Mouse (Mus musculus) adrenal gland, postnatal 36 days (tissue): ENCODE results near the gene Vcl. TPM values are rescaled to one million over a fixed set of nuclear protein-coding genes. Genes with fewer than 3 reads are reported as not detected.

Experiments used
- DNase-seq, 2 experiments: peaks; one replicate each; pipeline ENCODE4 v3.0.0; 2021; ENCODE audit warnings: mixed read lengths in 1 of 2
- total RNA-seq, 2 experiments: library from RNA; stranded (reverse); gene quantifications; 2 replicates each; pipeline ENCODE4 v1.2.3; 2021

Vcl gene
- total RNA-seq, 2 experiments from 2014 or later, result 85.0 to 147 TPM

DNA sequence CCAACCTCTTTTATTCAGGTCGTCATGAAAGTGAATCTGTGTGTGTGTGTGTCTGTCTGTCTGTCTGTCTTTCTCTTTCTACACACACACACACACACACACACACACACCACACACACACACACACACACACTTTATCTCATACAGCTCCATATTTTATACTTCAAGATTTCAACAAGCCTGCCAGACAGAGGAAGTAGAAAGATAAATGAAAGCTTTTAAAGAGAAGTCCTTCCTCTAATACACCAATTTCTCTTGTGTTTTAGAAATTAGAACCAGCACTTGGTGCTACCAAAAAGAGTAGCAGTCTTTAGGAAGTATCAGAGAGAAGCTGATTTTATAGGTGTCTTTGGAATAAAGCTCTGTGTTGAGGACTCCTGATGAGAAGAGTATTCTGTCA is 9.7 kb downstream of the Vcl start:
- no peak for DNase-seq

DNA sequence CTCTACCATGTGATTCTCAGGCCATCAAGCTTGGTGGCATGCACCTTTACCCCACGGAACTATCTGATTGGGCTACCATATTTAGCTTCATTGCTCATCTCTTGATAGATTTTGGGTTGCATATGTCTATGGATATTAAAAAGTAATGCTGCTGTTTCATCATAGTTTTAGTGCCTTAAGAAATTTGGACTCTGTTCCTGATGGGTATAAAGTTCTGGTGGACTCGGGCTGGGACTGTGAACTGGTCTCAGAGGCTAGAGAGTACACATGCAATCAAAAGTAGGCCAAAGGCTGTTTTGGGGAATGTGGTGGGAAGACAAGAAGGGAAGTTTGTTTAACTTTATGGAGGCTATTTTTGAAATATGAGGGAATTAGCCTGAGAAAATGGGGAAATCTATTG is 16.1 kb downstream of the Vcl start:
- DNase-seq, result no peak

DNA sequence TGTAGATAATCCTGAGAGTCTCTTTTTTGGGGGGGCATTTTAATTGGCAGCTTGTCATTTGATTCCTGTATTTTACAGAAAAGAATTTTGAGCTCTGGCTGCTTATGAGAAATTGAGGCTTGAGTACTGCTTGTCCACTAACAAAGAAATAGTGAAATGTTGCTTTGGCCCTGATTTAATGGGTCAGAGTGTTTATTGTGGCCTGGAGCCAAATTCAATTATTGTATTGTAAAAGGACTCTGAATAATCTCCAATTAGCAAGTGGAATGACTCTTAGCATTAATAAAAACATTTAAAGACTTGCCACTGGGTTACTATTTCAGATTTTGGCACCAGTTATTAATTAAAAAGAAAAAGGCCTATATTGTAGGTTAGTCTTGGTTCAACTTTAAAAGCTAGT is 26.8 kb downstream of the Vcl start:
- no peak for DNase-seq

DNA sequence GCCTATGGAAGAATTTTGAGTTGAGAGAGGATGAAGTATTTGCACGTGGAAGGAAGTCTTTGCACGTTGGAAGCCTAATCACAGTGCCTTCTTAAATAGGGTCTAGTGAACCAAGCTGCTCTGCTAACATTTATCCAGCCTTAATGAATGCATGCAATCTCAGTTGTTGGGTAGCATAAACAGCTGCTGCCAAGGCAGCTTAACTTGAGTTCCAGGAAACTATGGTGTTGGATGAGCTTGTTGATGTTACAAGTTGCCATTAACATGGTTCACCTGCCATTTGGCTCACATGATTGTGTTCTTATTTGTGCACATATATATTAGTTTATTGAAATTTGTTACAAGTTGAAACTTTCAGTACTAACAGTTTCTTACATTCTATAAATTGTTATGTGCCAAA is 29.8 kb downstream of the Vcl start:
- no peak for DNase-seq

DNA sequence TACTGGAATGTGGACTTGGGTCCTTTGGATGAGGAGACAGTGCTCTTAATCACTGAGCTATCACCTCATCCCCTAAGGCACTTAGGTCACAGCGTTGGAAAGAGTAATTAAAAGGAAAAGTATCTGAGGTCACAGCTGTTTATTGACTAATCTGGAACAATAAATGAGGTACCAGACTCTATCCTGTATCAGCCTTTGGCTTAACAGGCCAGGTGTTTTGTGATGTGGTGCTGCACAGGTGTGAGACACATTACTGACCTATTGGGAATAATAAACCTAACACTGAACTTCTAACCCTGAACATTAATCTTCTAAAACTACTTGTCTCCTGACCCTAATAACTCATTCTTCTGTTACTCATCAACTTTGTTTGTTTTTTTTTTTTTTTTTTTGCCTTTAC is 33.3 kb downstream of the Vcl start:
- no peak for DNase-seq

- no peak for DNase-seq
These were observed 33.7 kb downstream of the Vcl start for GRCm38 (mm10) chr14:20962906-20963305.

GRCm38 (mm10) chr14:20963863-20964262 is 34.7 kb downstream of the Vcl start:
- no peak for DNase-seq

GRCm38 (mm10) chr14:20964285-20964684 is 35.1 kb downstream of the Vcl start:
- DNase-seq, result no peak

GRCm38 (mm10) chr14:20966959-20967670 is 37.9 kb downstream of the Vcl start:
- no peak for DNase-seq

GRCm38 (mm10) chr14:20969066-20969465 is 39.9 kb downstream of the Vcl start:
- no peak for DNase-seq

DNA sequence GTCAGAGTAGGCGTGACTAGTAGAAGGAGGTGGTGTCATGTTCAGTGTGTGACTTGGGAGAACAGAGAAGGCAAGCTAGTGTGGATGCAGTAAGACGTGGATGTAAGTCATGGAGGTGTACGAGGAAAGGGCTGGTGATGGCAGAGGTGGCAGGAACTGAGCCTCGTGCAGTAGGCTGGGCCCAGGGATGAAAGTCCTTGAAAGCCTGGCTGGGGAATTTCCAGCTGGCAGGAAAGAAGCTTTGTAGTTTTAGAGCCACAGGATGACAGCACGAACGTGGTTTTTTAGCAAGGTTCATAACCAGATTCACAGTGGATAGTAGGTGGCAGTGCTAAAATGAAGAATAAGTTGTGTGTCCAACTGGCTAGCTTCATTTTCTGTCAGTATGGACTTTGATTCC is 41.2 kb downstream of the Vcl start:
- peak; percentile 80 to 81 for DNase-seq

- DNase-seq, result no peak
These were observed 41.7 kb downstream of the Vcl start for GRCm38 (mm10) chr14:20970927-20971326.

DNA sequence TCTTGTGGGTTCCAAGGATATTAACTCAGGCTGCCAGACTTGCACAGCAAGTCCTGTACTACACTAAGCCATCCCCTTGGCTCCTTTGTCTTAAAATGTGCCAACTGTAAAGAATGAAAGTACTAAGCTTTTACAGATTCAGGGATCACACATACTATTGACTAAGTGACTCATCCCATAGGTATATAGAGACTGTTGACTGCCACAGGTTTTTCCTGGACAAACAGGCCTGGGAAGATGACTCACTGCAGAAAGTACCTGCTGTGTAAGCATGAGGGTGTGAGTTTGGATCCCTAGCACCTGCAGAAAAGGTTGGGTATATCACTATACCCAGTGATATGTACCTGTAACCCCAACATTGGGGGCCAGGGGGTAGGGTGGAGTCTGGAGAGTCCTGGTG is 44.6 kb downstream of the Vcl start:
- no peak for DNase-seq

- DNase-seq, result no peak
These were observed 47.5 kb downstream of the Vcl start for GRCm38 (mm10) chr14:20976741-20977140.

- DNase-seq, result peak; percentile 52 to 56
These were observed 48.5 kb downstream of the Vcl start for GRCm38 (mm10) chr14:20977726-20978125.

- DNase-seq, result peak; percentile 83 to 85
These were observed 54.6 kb downstream of the Vcl start for GRCm38 (mm10) chr14:20983832-20984231.

DNA sequence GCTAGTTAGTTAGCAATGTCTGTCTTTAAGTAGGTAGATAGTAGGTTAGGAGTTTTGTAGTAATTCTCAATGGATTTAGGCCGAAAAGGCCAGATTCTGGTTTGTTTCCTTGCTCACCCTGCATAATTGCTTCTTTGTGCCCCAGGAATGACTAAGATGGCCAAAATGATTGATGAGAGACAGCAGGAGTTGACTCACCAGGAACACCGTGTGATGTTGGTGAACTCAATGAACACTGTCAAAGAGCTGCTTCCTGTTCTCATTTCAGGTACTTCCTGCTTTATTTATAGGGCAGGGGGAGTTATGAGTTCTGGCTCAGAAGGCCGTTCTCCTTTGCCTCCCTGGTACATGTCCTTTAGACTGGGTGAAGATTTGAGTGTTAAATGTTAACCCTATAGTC is 56.3 kb downstream of the Vcl start:
- DNase-seq, result peak; percentile 32 to 37

- no peak for DNase-seq
These were observed 62.3 kb downstream of the Vcl start for GRCm38 (mm10) chr14:20991492-20991891.

DNA sequence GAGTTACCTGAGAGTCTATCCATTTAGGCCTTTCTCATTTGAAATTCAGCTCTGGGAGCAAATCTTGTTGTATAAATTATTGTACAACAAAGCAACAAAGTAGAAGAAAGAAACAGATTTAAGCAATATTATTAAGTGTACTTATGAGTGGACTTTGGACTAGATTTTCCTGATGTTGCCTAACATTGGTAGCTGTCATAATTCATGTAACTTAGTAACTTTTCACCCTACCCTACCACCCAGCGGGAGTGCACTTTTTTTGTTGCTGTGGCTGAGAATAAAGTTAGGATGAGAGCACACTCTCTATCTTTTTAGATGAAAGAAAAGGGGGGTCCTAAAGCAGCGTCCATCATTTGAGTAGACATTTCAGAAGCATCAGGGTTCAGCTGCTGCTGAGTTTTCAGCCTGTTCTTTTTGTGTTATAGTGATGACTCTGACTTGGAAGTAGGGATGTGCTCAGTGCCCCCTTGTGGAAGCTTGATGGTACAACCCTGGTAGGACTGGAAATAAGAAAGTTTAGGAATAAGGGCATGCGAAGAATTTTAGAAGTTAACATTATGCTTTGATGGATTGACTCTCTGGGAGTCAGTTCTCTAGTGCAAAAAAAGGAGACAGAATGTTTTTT is 64.0 kb downstream of the Vcl start:
- DNase-seq, result peak; percentile 53 to 66

DNA sequence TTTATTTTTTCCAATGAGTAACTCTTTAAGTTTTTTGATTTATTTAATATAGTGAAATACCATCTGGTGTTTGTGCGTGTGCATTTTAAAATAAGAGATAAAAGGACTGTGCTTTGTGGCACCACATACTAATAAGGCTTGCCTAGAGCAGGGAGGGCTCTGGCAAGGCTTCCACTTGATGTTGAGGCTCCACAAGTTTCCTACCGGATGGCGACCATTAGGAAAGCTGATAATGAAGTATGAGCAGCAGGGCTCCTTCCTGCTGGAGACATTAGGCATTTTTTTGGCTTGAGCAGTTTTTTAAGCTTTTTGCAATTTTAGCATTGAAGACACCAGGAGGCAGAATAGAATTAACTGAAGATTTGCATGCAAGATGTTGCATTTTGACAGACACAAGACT is 65.3 kb downstream of the Vcl start:
- no peak for DNase-seq

GRCm38 (mm10) chr14:20995497-20995896 is 66.3 kb downstream of the Vcl start:
- DNase-seq, result no peak

GRCm38 (mm10) chr14:20996361-20996760 is 67.2 kb downstream of the Vcl start:
- no peak for DNase-seq

- no peak for DNase-seq
These were observed 68.3 kb downstream of the Vcl start for GRCm38 (mm10) chr14:20997548-20997947.

GRCm38 (mm10) chr14:20999617-21000016 is 70.4 kb downstream of the Vcl start:
- DNase-seq, result no peak
